ENCODE assay signal across 9 mouse cellular contexts in the genomic region with DNA sequence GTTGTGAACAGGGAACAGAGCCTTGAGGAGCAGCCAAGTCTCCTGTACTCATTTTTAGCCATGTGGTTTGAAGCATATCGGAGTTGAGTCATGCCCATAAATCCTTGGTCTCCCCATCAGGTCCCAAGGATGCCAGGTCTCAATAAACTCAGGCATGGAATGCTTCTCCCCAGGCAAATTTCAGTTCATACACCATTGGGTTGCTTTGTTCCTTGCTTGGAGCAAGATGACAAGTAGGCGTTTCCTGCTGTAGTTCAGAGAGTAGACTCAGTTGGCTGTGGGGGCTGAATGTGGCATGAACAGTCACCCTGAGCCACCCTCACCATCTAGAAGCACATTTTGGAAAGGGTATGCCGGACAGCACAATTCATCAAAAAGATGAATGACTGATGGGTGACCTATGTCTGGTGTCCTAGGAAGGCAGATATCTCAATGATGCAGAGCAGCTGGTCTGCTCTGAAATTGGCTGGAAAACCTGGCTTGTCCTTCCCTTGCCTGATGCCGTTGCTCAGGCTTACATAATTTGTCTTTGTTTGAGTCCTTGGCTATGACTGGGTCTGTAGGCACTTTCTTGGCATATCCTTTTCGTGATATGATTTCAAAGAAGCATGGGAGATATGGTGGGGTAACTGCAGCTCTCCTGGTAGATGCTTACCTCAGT.
DNase-seq lines count a peak whose midpoint lies in the region; ATAC-seq and TF ChIP-seq lines count a peak whose summit lies in the region.
"Had no signal": no experiment of that assay in that cellular context is flagged by ENCODE, and none has a peak within 500 bp of the region (broad histone marks: within the 10 kb centered on the region; RNA-seq: fewer than 3 reads in every experiment).

No protein-coding gene starts in this region.

- no peak for TF ChIP-seq CTCF in Patski (IDR thresholded peaks at IDR 0.05)

- WGBS in hindbrain, embryonic 11.5 days: 72% methylated on average over 5 of the region's 5 CpGs
- 89% methylated on average over 5 of the region's 5 CpGs for WGBS in hindbrain, embryonic 10.5 days
- 54% methylated on average over 5 of the region's 5 CpGs for WGBS in limb, embryonic 13.5 days

- DNase-seq in hindbrain, embryonic 11.5 days (ENCODE audit: low spot score): no peak
- no peak for DNase-seq in hindbrain, embryonic 10.5 days (ENCODE audit: low spot score)
- DNase-seq in Patski (ENCODE audit: low read depth, low spot score): peak; percentile 30
- peak; percentile 3 for DNase-seq in cerebellum, adult 9-11 months
- no peak for DNase-seq in gastrocnemius, adult 8-10 months (ENCODE audit: low spot score in 2 of 2)
- no peak for DNase-seq in kidney, adult 18-20 months
- DNase-seq: retina, postnatal 1 day had no signal

- POLR2A ChIA-PET in Patski (lab: Charles Lee): no interaction called here

- no peak overlapping the region for H3K4me2 ChIP-seq in hindbrain, embryonic 11.5 days (replicated peaks; ENCODE audit: low read depth, low read length)
- H3K4me2 ChIP-seq in limb, embryonic 13.5 days (replicated peaks): no peak overlapping the region

- no peaks in the 10 kb centered on the region for H3K9me3 ChIP-seq in hindbrain, embryonic 11.5 days (ENCODE audit: control insufficient read depth, low read length)
- H3K9me3 ChIP-seq in hindbrain, embryonic 10.5 days: no peaks in the 10 kb centered on the region
- H3K9me3 ChIP-seq in limb, embryonic 13.5 days: no peaks in the 10 kb centered on the region

- H3K9ac ChIP-seq in hindbrain, embryonic 11.5 days (ENCODE audit: low read depth, low read length): no peak overlapping the region
- H3K9ac ChIP-seq in limb, embryonic 13.5 days: no peak overlapping the region

- H3K27me3 ChIP-seq in hindbrain, embryonic 11.5 days (ENCODE audit: control insufficient read depth, insufficient read depth, low read length): no peaks in the 10 kb centered on the region; the same call in 1 of the 2 replicates
- peaks cover 50% of the 10 kb centered on the region for H3K27me3 ChIP-seq in hindbrain, embryonic 10.5 days (ENCODE audit: insufficient read depth, poor library complexity, severe bottlenecking)
- no peaks in the 10 kb centered on the region for H3K27me3 ChIP-seq in Patski
- peaks cover 31% of the 10 kb centered on the region for H3K27me3 ChIP-seq in limb, embryonic 13.5 days

- no peak for ATAC-seq in hindbrain, embryonic 11.5 days (ENCODE audit: low FRiP score)
- ATAC-seq in Patski: peak; percentile 51
- ATAC-seq in limb, embryonic 13.5 days (ENCODE audit: low FRiP score, low read depth): 0 out of 2 replicates have a peak, but pooled peaks have one; percentile 41
- no peak for ATAC-seq in CD4-positive, CD25-positive, alpha-beta regulatory T cell, adult 4 months

- H3K4me3 ChIP-seq in hindbrain, embryonic 11.5 days (ENCODE audit: low read depth, low read length): no peak overlapping the region
- no peak overlapping the region for H3K4me3 ChIP-seq in hindbrain, embryonic 10.5 days
- no peak overlapping the region for H3K4me3 ChIP-seq in limb, embryonic 13.5 days

- in situ Hi-C loops in Patski (cut with MboI; ENCODE audit: low pct_unique_long_range_greater_than_20kb): loop anchor here (10.0 kb wide), 1 partner anchor 460 kb away; the partner anchor contains the start of gene Zfp503

- 0 out of 2 replicates have a peak overlapping the region, but pooled peaks have one; percentile 4 for H3K27ac ChIP-seq in hindbrain, embryonic 11.5 days (ENCODE audit: low read depth, low read length)
- no peak overlapping the region for H3K27ac ChIP-seq in hindbrain, embryonic 10.5 days
- no peak overlapping the region for H3K27ac ChIP-seq in limb, embryonic 13.5 days

- H3K36me3 ChIP-seq in hindbrain, embryonic 11.5 days (ENCODE audit: control insufficient read depth, insufficient read depth, low read length): no peaks in the 10 kb centered on the region
- H3K36me3 ChIP-seq in hindbrain, embryonic 10.5 days: no peaks in the 10 kb centered on the region
- H3K36me3 ChIP-seq in limb, embryonic 13.5 days: no peaks in the 10 kb centered on the region

- H3K4me1 ChIP-seq in hindbrain, embryonic 11.5 days (replicated peaks; ENCODE audit: control insufficient read depth, insufficient read depth, low read length): 0 out of 2 replicates have a peak, but pooled peaks cover 3% of the 10 kb centered on the region
- peaks cover 12% of the 10 kb centered on the region for H3K4me1 ChIP-seq in hindbrain, embryonic 10.5 days (replicated peaks)
- H3K4me1 ChIP-seq in limb, embryonic 13.5 days: peaks cover 54% of the 10 kb centered on the region

- CTCF ChIA-PET in Patski (lab: Charles Lee): no interaction called here

Comparison
In these comparisons a context has a peak if more than half of its experiments do, and no peak if none do; other contexts are left out.
1. ATAC-seq: peak in Patski (single experiment) and limb, embryonic 13.5 days (single experiment); none in hindbrain, embryonic 11.5 days (single experiment) and CD4-positive, CD25-positive, alpha-beta regulatory T cell, adult 4 months (single experiment).
2. DNase-seq: peak in Patski (single experiment) and cerebellum, adult 9-11 months (single experiment); none in hindbrain, embryonic 11.5 days (single experiment), hindbrain, embryonic 10.5 days (single experiment), gastrocnemius, adult 8-10 months (0 of 2) and kidney, adult 18-20 months (single experiment).